Mouse (Mus musculus) heart, embryonic 16.5 days (tissue): ENCODE measurements around the gene Rbfox2. TPM values are rescaled to one million over a fixed set of nuclear protein-coding genes. Genes with fewer than 3 reads are reported as not detected.

Experiments used
- ATAC-seq: fragments of 200-750 bp; cut with Nextera tagmentation; replicated peaks from 2 replicates; pipeline ENCODE4 v1.8.0; 2017; ENCODE audit warnings: moderate number of reproducible peaks; ENCODE audit not compliant: insufficient read depth, low FRiP score; ENCODE audit errors: extremely low read depth
- H3K27ac ChIP-seq: fragments of 300-500 bp; sonication (generic); 2 replicates; pipeline ENCODE4 v1.5.1; 2014; ENCODE audit warnings: mild to moderate bottlenecking, low read length, control low read depth, moderate library complexity
- H3K27me3 ChIP-seq: fragments of 300-500 bp; sonication (generic); 2 replicates; pipeline ENCODE4 v1.6.1; 2014; ENCODE audit warnings: low read length, mixed read lengths; ENCODE audit not compliant: control insufficient read depth, insufficient read depth
- H3K36me3 ChIP-seq: fragments of 300-500 bp; sonication (generic); 2 replicates; pipeline ENCODE4 v1.6.1; 2014; ENCODE audit not compliant: control insufficient read depth, insufficient read depth
- H3K4me1 ChIP-seq: fragments of 300-500 bp; sonication (generic); 2 replicates; pipeline ENCODE4 v1.6.1; 2014; ENCODE audit warnings: low read length, mixed read lengths; ENCODE audit not compliant: control insufficient read depth, insufficient read depth
- H3K4me2 ChIP-seq: fragments of 300-500 bp; sonication (generic); 2 replicates; pipeline ENCODE4 v1.6.1; 2014; ENCODE audit warnings: low read depth, mild to moderate bottlenecking, control low read depth, low read length
- H3K4me3 ChIP-seq: fragments of 300-500 bp; sonication (generic); 2 replicates; pipeline ENCODE4 v1.5.1; 2014; ENCODE audit warnings: mild to moderate bottlenecking, control low read depth, low read length
- H3K9ac ChIP-seq: fragments of 300-500 bp; sonication (generic); 2 replicates; pipeline ENCODE4 v1.6.1; 2014; ENCODE audit warnings: low read length, control low read depth
- H3K9me3 ChIP-seq: fragments of 300-500 bp; sonication (generic); replicated peaks from 2 replicates; pipeline ENCODE4 v1.6.1; 2016; ENCODE audit warnings: low read length; ENCODE audit not compliant: control insufficient read depth
- WGBS: fragments of 180-500 bp; shearing (Covaris S2); extraction: QIAGEN DNeasy Blood & Tissue Kit; methylation state at CpG from one replicate; pipeline ENCODE4 v1.1.7; 2014; 5-methylcytosine and 5-hydroxymethylcytosine counted together
- polyA plus RNA-seq: library from polyadenylated mRNA; unstranded; fragments of >200 nt; fragmentation: Nextera tagmentation; extraction: Ambion mirVana; gene quantifications from 2 replicates; pipeline ENCODE4 v1.2.1, GENCODE M21; 2015

Gene Rbfox2
- polyA plus RNA-seq, 1 experiment from 2014 or later: 61.8 TPM

DNA sequence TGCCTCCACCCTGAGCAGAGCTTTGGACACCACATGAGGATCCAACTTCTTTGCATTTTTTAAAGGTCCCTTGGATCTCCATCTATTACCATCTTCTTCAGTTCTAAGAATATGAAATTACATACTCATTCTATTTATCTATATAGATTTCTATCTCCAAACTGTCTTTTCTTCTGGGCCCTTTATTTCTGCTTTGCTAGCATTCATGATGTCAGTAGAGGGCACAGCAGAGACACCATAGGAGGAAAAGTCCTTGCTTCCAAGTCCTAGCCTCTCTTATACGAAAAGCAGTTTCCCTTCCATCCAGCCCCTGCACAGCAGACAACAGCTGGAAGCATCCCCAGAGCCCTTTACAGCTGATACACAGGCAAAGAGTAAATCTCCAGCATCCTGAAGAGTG, 69.1 kb downstream of the Rbfox2 start:
- peaks cover 47% of the 10 kb centered on the region for H3K4me1 ChIP-seq
- WGBS: 25% methylated on average over 1 of the region's 1 CpGs

DNA sequence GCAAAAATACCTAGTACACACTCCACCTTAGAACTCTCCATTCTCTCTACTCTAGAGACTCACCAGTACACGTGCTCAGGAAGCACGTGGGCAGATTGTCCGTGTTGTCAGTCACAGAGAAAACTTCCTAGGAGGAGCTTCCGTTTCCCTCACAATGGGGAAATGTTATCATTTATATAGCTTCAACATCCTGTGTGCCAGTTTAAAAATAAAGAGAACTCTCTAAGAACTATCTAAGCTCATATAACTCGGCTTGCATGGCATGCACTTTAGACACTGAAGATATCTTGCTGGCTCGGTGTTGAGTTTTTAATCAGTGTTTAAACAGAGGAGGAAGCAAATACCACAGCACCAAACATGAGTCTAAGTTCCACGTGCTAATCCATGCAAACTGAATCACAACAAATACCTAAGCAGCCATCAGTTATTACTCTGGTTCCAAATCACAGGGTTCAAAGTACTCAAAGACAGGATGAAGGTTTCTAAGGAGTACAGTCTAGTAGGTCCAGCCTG, 70.7 kb downstream of the Rbfox2 start:
- Histone ChIP-seq H3K27me3 (no peaks in the 10 kb centered on the region), H3K27ac (peak overlapping the region; percentile 60), H3K36me3 (no peaks in the 10 kb centered on the region), H3K9ac (no peak overlapping the region), H3K4me3 (no peak overlapping the region), H3K9me3 (no peaks in the 10 kb centered on the region), H3K4me2 (peak overlapping the region; percentile 37; the same call in 1 of the 2 replicates), H3K4me1 (peaks cover 52% of the 10 kb centered on the region)
- WGBS: 8% methylated on average over 7 of the region's 7 CpGs
- ATAC-seq: peak; percentile 66

More for the DNA sequence above, 69.1 kb downstream of the Rbfox2 start:
- H3K27me3 ChIP-seq: no peaks in the 10 kb centered on the region
- H3K9me3 ChIP-seq: no peaks in the 10 kb centered on the region
- H3K4me3 ChIP-seq: no peak overlapping the region
- no peak for ATAC-seq
- H3K9ac ChIP-seq: no peak overlapping the region
- H3K27ac ChIP-seq: no peak overlapping the region
- H3K4me2 ChIP-seq: no peak overlapping the region
- H3K36me3 ChIP-seq: no peaks in the 10 kb centered on the region

DNA sequence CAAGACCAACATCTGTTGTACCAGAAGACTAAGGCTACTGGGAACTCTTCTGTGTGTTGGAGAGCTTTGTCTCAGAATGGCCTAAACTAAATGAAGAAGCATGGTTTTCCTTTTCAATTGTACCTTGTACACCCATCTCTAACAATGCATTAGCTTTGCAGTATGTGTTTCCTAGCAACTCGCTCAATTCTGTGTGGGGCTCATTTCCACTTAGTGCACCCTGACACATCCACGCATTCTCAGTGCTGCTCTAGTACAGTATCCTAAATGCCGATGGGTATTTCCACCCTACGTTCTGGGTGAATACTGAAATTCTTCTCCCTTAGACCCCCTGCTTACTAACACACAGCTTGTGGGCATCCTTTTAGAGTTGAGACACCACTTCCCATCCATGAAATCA, 71.3 kb downstream of the Rbfox2 start:
- peak overlapping the region; percentile 37; the same call in 1 of the 2 replicates for H3K4me2 ChIP-seq
- H3K27ac ChIP-seq: peak overlapping the region; percentile 45
- H3K27me3 ChIP-seq: no peaks in the 10 kb centered on the region
- no peak overlapping the region for H3K4me3 ChIP-seq
- H3K4me1 ChIP-seq: peaks cover 52% of the 10 kb centered on the region
- no peak for ATAC-seq
- 85% methylated on average over 4 of the region's 4 CpGs for WGBS
- H3K9me3 ChIP-seq: no peaks in the 10 kb centered on the region
- H3K9ac ChIP-seq: no peak overlapping the region
- H3K36me3 ChIP-seq: no peaks in the 10 kb centered on the region

DNA sequence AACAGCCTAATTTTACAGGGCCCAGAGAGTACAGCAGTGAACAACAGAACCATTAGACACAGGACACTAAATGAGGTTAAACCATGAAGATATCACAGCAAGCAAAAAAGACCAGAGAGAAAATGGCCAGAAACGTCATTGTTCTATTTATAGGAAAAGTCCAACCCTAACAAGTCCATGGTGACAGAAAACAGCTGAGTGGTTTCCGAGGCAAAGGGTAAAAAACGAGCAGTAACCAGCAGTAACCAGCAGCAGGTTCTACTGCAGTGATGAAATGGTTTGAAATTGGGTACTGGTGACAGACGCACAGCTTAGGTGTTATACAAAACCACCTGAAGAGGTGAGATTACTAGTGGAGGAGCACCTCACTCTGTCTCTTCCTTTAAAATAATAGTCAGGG, 72.5 kb downstream of the Rbfox2 start:
- H3K4me1 ChIP-seq: peaks cover 52% of the 10 kb centered on the region
- H3K27ac ChIP-seq: no peak overlapping the region
- ATAC-seq: no peak
- no peak overlapping the region for H3K9ac ChIP-seq
- H3K4me2 ChIP-seq: no peak overlapping the region
- no peaks in the 10 kb centered on the region for H3K27me3 ChIP-seq
- H3K9me3 ChIP-seq: no peaks in the 10 kb centered on the region
- H3K36me3 ChIP-seq: no peaks in the 10 kb centered on the region
- WGBS: 31% methylated on average over 4 of the region's 4 CpGs
- H3K4me3 ChIP-seq: no peak overlapping the region

DNA sequence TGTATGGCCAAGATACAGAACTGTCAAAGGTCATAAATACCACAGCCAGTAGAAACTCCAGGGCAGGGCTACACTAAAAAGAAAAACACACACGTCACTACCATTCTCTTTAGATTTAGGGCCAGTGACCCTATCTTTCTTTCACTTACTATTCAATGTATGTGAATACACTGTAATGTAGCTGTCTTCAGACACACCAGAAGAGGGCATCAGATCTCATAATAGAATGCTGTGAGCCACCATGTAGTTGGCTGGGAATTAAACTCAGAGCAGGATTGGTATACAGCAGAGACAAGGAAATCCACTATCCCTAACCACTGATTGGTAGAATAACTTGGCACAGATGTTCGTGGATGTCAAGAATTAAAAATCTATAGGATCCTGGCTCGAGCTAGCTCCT, 76.7 kb downstream of the Rbfox2 start:
- WGBS: 78% methylated on average over 3 of the region's 3 CpGs
- H3K9me3 ChIP-seq: no peaks in the 10 kb centered on the region
- H3K36me3 ChIP-seq: no peaks in the 10 kb centered on the region; the same call in 1 of the 2 replicates
- H3K27ac ChIP-seq: no peak overlapping the region
- peaks cover 30% of the 10 kb centered on the region for H3K4me1 ChIP-seq
- H3K4me3 ChIP-seq: no peak overlapping the region
- H3K27me3 ChIP-seq: no peaks in the 10 kb centered on the region
- no peak for ATAC-seq
- no peak overlapping the region for H3K4me2 ChIP-seq
- H3K9ac ChIP-seq: no peak overlapping the region

DNA sequence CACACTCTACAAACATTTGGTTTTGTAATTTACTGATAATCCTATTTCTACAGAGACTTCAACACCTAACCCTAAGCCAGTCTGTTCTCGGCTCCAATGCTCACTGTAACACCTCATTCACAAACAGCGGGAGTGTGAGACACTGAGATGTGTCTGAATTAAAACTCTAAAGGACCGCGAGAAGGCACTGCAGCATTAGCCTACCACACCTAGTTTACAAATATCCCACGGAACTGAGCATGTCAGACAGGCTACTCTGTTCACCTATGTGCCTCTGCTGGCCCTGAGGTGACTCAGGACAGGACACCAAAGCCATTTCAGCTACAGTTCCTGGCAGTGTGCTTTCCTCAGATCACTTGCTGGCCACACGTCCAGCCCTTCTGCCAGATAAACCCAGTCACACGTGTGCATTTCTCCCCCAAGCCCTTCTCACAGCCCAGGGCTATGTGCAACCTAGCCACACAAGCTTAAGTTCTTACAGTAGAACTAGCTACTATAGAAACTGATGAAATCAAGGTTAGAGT, 79.9 kb downstream of the Rbfox2 start:
- Histone ChIP-seq H3K36me3 (no peaks in the 10 kb centered on the region; the same call in 1 of the 2 replicates), H3K27ac (no peak overlapping the region; the same call in 1 of the 2 replicates), H3K4me2 (no peak overlapping the region), H3K27me3 (no peaks in the 10 kb centered on the region), H3K9ac (peak overlapping the region; percentile 49; the same call in 1 of the 2 replicates), H3K9me3 (no peaks in the 10 kb centered on the region), H3K4me1 (peaks cover 13% of the 10 kb centered on the region), H3K4me3 (no peak overlapping the region)
- ATAC-seq: peak; percentile 58
- 32% methylated on average over 7 of the region's 7 CpGs for WGBS

DNA sequence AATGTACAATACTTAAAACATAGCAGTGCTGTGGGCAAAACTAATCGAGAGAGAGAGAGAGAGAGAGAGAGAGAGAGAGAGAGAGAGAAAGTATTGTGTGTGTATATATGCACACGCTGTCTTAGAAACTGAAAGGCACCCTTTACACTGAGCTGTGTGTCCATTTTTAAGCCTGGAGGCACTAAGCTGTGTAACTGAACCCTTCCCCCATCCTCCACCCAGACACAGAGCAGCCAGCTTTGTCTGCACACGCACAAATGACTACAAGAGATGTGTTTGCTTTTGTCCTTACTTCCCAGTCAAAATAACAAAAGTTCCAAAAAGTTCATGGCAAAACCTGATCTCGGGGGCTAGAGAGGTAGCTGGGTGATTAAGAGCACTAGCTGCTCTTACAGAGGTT, 80.9 kb downstream of the Rbfox2 start:
- Histone ChIP-seq H3K4me3 (no peak overlapping the region), H3K9ac (no peak overlapping the region), H3K27me3 (no peaks in the 10 kb centered on the region), H3K9me3 (no peaks in the 10 kb centered on the region), H3K4me1 (peaks cover 8% of the 10 kb centered on the region), H3K27ac (no peak overlapping the region), H3K36me3 (no peaks in the 10 kb centered on the region; the same call in 1 of the 2 replicates), H3K4me2 (no peak overlapping the region)
- ATAC-seq: no peak
- 69% methylated on average over 4 of the region's 4 CpGs for WGBS

DNA sequence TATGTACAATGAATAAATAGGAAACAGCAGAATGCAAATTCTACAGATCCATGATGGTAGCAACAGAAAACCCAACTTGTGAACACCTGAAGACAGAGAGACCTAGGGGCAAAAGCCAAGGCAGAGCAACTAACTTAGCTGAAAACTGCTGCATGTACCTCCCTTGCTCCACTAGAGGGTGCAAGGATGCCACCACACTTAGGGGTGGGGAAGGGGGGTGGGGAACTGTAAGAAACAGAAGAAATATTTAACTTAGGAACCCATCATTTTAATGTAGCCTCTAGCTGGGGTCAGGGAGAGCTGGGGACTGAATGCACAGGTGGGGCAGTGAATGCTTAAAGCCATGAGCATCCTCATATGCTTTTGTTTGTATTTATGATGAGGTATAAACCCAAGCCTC, 81.5 kb downstream of the Rbfox2 start:
- Histone ChIP-seq H3K36me3 (no peaks in the 10 kb centered on the region; the same call in 1 of the 2 replicates), H3K4me2 (no peak overlapping the region), H3K9me3 (no peaks in the 10 kb centered on the region), H3K27me3 (no peaks in the 10 kb centered on the region), H3K9ac (no peak overlapping the region), H3K27ac (no peak overlapping the region), H3K4me1 (peaks cover 10% of the 10 kb centered on the region), H3K4me3 (no peak overlapping the region)
- ATAC-seq: no peak; the same call in 1 of the 2 replicates

DNA sequence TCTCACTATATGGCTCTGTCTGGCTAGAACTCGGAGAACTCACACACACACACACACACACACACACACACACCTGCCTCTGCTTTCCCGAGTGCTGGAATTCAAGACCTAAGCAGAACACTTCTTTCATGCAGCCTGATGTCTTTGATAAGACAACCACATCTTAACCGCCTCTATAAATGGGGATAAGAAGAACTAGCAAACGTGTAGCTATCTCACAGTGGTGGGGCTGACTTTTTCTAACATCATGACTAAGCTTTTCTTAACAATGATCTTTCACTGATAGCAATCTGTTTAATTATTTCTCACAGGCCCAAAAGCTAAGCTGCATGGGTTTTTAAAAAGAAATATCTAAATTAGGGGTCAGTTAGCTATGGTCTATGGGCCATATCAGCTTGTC, 86.0 kb downstream of the Rbfox2 start:
- Histone ChIP-seq H3K4me3 (no peak overlapping the region), H3K9me3 (no peaks in the 10 kb centered on the region), H3K4me1 (peaks cover 36% of the 10 kb centered on the region), H3K36me3 (no peaks in the 10 kb centered on the region), H3K27me3 (no peaks in the 10 kb centered on the region), H3K9ac (no peak overlapping the region), H3K27ac (no peak overlapping the region), H3K4me2 (no peak overlapping the region)
- ATAC-seq: no peak
- 69% methylated on average over 4 of the region's 4 CpGs for WGBS
